Mouse (Mus musculus): Measurements from ENCODE around the gene Sh3rf3.

- TF ChIP-seq POLR2A (IDR thresholded peaks at IDR 0.05; ENCODE audit: control insufficient read depth, extremely low read depth, insufficient read depth, low read length, poor library complexity) (no peak), CTCF (IDR thresholded peaks at IDR 0.05; ENCODE audit: borderline replicate concordance, control insufficient read depth, extremely low read depth, insufficient read depth, low read length, poor library complexity) (no peak)
Observed at GRCm38 (mm10) chr10:58942819-58943218, 129.7 kb downstream of the Sh3rf3 start.
